Mouse (Mus musculus) lung, adult 2 months (tissue): ENCODE measurements at regions not wholly inside any gene's neighbourhood (a gene's known extent, or its start where the extent isn't known, plus 50 kb on each side); places are given as distances from the start of the nearest gene placed in this dataset.

Experiments used
- CTCF ChIP-seq: fragments of 200-500 bp; IDR thresholded peaks from 2 replicates; pipeline ENCODE4 v1.5.1; 2011; ENCODE audit warnings: mild to moderate bottlenecking, low read length, control low read depth; ENCODE audit not compliant: insufficient read depth
- POLR2A ChIP-seq: fragments of 200-500 bp; IDR thresholded peaks from 2 replicates; pipeline ENCODE4 v1.6.1; 2011; ENCODE audit warnings: low read depth, mild to moderate bottlenecking, control low read depth, low read length, borderline replicate concordance; ENCODE audit errors: extremely low read depth

DNA sequence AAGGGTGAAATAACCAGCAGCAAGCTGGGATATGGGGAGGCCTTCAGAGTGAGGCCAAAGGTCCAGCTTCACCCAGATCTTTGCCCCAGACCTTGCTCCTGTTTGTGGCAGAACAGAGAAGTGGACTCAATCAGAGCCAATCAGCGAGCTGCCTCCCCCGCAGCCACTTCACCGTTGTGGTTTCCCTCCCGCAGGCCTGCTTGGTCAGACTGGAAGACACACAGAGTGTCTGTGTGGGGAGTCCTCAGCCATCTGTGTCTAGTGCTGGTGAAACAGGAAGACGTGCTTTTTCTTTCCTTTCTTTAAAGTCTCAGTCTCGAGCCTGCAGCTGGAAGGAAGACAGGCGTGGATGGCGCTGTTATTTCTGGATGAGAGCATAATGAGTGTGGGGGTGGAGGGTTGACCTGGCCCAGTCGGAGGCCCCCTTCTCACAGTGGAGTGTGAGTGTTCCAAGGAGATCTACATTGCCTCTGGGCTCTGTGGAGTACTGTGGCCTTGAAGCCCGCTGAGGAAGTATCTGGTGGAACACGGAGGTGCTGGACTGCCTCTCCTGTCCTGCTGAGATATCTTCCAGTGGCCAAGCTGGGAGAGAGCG is 205.5 kb downstream of the Gm5447 start:
- no peak for TF ChIP-seq CTCF
- no peak for TF ChIP-seq POLR2A
